Mouse (Mus musculus) layer of hippocampus, postnatal 10 days (tissue): ENCODE measurements around the gene Exosc2. TPM values are rescaled to one million over a fixed set of nuclear protein-coding genes. Genes with fewer than 3 reads are reported as not detected.
A peak's percentile ranks its signal among the peaks of the same experiment; 100 is the strongest.

Experiments
- DNase-seq, 2 experiments: peaks; one replicate each; pipeline ENCODE4 v3.0.0; 2021; ENCODE audit warnings: low spot score in 2 of 2
- long read RNA-seq: library from polyadenylated mRNA; stranded (forward); transcript quantifications from one replicate; pipeline ENCODE4 v2.0.0, GENCODE M21; 2023
- total RNA-seq, 2 experiments: library from RNA; stranded (reverse); gene quantifications; 2 replicates each; pipeline ENCODE4 v1.2.3; 2021

Exosc2 gene
- total RNA-seq = 10 to 100 TPM; 18.9 to 23.4 TPM
- long read RNA-seq, transcript Exosc2-201 (9 exons, 1,686 nt) = major isoform, 17 of 22 reads
- long read RNA-seq, partial matches to known transcripts = 1 of 22 reads
- long read RNA-seq, other reads (novel, unspliced or antisense) = 4 of 22 reads

GRCm38 (mm10) chr2:31670551-31671035 is at the start of gene Exosc2:
Exosc2 (plus strand) TSS chr2:31670715.
- peak; percentile 87 to 90 for DNase-seq

- no peak for DNase-seq
These were observed 37.0 kb upstream of the Exosc2 start for GRCm38 (mm10) chr2:31633531-31633930.

GRCm38 (mm10) chr2:31635281-31636137 is 35.0 kb upstream of the Exosc2 start:
- no peak for DNase-seq

GRCm38 (mm10) chr2:31636138-31636741 is 34.3 kb upstream of the Exosc2 start:
- no peak for DNase-seq

- DNase-seq = no peak
These were observed 33.8 kb upstream of the Exosc2 start for GRCm38 (mm10) chr2:31636742-31637141.

GRCm38 (mm10) chr2:31637311-31637710 is 33.2 kb upstream of the Exosc2 start:
- no peak for DNase-seq

GRCm38 (mm10) chr2:31637807-31638206 is 32.7 kb upstream of the Exosc2 start:
- DNase-seq = peak in 1 of 2 experiments; percentile 45

GRCm38 (mm10) chr2:31638581-31639465 is 31.7 kb upstream of the Exosc2 start:
- no peak for DNase-seq

GRCm38 (mm10) chr2:31639466-31639760 is 31.1 kb upstream of the Exosc2 start:
- DNase-seq = no peak

- DNase-seq = no peak
These were observed 30.5 kb upstream of the Exosc2 start, which contains the start of gene Prdm12 for GRCm38 (mm10) chr2:31639901-31640608. Prdm12 (plus strand) TSS chr2:31640037.

- DNase-seq = no peak
These were observed 29.7 kb upstream of the Exosc2 start for GRCm38 (mm10) chr2:31640609-31641507.

GRCm38 (mm10) chr2:31641508-31641830 is 29.0 kb upstream of the Exosc2 start:
- no peak for DNase-seq

GRCm38 (mm10) chr2:31641929-31642328 is 28.6 kb upstream of the Exosc2 start:
- no peak for DNase-seq

GRCm38 (mm10) chr2:31653971-31654853 is 16.3 kb upstream of the Exosc2 start:
- peak; percentile 49 to 71 for DNase-seq

GRCm38 (mm10) chr2:31654854-31655559 is 15.5 kb upstream of the Exosc2 start:
- peak; percentile 80 to 83 for DNase-seq

GRCm38 (mm10) chr2:31656374-31656773 is 14.1 kb upstream of the Exosc2 start:
- no peak for DNase-seq

- DNase-seq = no peak
These were observed 7.3 kb upstream of the Exosc2 start for GRCm38 (mm10) chr2:31662939-31663803.
